Mouse (Mus musculus) gastrocnemius, postnatal 10 days (tissue): Measurements from ENCODE around the gene Rps6ka4. TPM values are rescaled to one million over a fixed set of nuclear protein-coding genes. Genes with fewer than 3 reads are reported as not detected.

ENCODE experiments used
- DNase-seq: peaks from one replicate; pipeline ENCODE4 v3.0.0; 2021; ENCODE audit warnings: mixed read lengths
- long read RNA-seq, 2 experiments: library from polyadenylated mRNA; stranded (forward); transcript quantifications; one replicate each; pipeline ENCODE4 v2.0.0; 2021
- total RNA-seq, 2 experiments: library from RNA; stranded (reverse); gene quantifications; 2 replicates each; pipeline ENCODE4 v1.2.3; 2021

The Rps6ka4 gene
- total RNA-seq = 10 to 100 TPM; 12.1 to 12.2 TPM
- long read RNA-seq, experiment 1, transcript Rps6ka4-201 (18 exons, 3,105 nt) = major isoform, 39 of 46 reads
- long read RNA-seq, experiment 1, partial matches to known transcripts = 5 of 46 reads
- long read RNA-seq, experiment 1, other reads (novel, unspliced or antisense) = 2 of 46 reads
- long read RNA-seq, experiment 2, transcript Rps6ka4-201 (18 exons, 3,105 nt) = major isoform, 16 of 19 reads
- long read RNA-seq, experiment 2, partial matches to known transcripts = 1 of 19 reads
- long read RNA-seq, experiment 2, other reads (novel, unspliced or antisense) = 1 of 19 reads

DNA sequence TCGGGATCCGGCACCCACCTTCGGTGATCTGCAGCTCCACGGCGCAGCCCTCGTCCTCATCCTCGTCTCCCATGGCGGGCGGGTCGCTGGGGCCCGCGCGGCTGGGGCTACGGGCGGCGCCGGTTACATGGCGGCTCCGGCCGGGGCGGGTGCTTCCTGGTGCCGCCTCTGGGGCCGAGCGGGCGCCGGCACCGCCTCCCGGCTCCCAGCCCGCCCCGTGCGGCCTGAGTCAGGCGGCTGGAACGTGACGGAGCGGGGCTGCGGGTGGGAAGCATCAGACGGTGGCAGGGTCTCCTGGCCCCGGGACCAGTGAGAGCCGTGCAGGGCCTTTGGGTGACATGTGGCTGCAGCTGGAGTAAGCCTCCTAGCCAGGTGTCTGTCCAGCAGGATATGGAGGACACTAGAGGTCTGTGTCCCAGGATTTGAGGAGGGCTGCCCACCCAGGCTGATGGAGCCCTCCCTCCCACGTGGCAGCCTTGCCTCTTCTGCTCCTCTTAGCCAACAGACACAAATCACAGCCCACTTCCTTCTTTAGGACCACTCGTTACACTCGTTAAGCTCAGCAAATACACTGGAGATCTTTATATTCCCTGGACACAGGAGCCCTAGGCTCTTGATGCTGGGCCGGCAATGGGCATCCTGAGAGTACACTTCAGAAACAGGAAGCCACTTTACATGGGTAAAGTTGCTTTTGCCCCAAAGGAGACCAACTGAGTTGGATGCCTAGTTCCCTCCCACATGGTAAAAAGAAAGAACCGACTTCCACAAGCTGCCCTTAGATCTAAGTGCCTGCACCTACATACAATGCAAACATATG lies at the start of gene Rps6ka4:
Gene Rps6ka4, minus strand, starts transcription at position 162 of the 817 bp plus-strand sequence.
- DNase-seq = peak; percentile 75

DNA sequence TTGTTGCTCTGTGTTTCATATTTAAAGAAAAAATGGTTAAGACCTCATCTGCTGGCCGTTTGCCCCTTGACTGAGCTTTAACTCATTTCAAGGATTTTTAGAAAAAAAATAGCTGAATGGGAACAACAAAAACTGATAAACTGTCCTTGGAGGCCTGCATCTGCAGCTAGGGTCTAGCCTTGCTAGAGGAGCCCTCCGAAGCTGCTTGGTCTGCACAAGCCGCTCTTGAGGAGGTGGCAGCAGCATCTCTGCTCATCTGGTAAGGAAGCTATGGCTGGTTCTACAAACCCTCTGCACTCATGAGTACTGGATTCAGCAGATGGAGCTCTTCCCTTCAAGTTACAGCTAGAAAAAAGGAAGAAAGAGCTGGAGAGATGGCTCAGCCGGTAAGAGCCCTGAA lies 37.5 kb upstream of the Rps6ka4 start:
- DNase-seq = no peak

GRCm38 (mm10) chr19:6876799-6877198 lies 36.4 kb upstream of the Rps6ka4 start:
- no peak for DNase-seq

- no peak for DNase-seq
These were observed 35.4 kb upstream of the Rps6ka4 start for GRCm38 (mm10) chr19:6875834-6876233.

GRCm38 (mm10) chr19:6874257-6874656 lies 33.8 kb upstream of the Rps6ka4 start:
- DNase-seq = no peak

DNA sequence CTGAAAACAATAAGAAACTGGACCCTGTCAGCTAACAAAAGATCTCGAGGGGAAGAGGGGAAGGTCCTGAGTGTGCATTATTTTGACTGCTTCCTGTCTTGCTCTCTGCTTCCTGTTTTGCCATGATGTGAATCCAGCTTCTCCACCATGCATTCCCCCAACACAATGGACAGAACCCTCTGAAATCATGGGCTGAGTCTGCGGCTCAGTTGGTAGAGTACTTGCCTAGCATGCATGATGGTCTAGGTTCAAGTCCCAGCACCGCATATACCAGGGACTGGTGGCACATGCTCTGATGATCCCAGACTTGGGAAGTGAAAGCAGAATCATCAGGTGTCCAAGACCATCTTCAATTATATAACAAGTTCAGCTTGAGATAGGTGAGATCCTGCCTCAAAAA lies 32.3 kb upstream of the Rps6ka4 start:
- no peak for DNase-seq

DNA sequence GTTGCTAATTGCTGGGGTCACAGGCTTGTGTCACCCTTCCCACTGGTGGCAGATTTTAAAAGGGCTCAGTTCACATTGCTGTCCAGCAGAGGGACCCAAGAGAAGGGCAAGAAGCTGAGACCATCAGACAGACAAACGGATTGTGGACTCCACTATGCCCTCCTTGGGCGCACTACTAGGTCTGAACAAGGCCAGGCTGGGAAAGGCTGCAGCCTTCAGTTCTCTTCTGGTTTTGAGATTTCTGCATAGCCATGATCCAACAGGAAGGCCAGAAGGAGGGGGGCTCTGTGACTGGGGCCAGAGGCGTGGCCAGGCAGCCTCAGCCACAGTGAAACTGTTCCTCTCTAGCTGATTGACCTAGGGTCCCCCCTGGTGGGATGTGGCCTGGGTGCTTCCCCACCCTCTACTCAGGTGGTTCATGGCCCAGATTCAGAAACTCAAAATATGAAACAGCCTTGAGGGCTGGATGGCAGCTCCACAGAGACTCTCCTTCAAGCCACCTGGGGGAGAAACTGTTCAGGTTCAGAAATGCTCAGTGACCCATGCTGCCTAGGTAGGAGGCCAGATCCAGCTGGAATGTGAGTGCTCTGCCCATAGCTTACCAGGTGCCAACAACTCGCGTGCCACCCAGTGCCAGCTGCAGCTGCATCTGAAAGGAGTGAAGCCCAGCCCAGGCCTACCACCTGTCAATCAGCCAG lies 31.3 kb upstream of the Rps6ka4 start:
- no peak for DNase-seq

DNA sequence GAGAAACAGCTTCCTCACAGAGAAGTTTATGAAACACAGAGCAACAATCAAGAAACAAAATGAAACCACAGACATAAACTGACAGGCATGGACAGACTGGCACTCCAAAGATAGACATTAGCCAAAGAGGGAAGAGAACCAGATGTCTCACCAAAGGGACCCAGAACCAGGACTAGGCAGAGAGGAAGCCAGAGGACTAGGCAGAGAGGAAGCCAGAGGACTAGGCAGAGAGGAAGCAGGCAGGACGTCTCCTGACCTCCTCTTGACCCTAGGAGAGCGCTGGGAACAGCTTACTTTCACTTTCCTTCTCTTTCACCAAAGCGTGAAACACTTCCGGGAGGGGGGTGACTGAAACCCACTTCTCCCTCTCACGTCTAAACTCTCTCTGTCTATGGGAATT lies 28.9 kb upstream of the Rps6ka4 start:
- no peak for DNase-seq

- DNase-seq = no peak
These were observed 21.0 kb upstream of the Rps6ka4 start for GRCm38 (mm10) chr19:6861451-6861850.

DNA sequence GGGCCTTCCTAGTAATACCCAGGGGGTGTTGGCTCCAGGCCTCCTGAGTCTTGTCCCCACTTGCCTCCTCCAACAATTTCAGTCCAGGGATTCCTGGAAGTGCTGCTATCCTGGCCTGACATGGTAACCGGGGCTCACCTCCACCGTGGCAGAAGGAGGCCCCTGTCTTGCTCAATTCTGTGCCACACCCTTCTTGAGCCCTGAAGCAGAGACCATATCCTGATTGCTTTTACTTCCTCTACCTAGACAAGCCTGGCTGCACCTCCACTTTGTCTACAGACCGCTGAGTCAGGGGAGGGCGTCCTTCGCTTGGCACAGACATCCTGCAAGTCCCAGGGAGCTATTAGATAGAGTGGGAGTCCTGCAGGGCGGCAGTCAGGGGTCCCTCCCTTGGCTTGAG lies 20.3 kb upstream of the Rps6ka4 start:
- no peak for DNase-seq

- DNase-seq = no peak
These were observed 19.5 kb upstream of the Rps6ka4 start for GRCm38 (mm10) chr19:6859971-6860370.

DNA sequence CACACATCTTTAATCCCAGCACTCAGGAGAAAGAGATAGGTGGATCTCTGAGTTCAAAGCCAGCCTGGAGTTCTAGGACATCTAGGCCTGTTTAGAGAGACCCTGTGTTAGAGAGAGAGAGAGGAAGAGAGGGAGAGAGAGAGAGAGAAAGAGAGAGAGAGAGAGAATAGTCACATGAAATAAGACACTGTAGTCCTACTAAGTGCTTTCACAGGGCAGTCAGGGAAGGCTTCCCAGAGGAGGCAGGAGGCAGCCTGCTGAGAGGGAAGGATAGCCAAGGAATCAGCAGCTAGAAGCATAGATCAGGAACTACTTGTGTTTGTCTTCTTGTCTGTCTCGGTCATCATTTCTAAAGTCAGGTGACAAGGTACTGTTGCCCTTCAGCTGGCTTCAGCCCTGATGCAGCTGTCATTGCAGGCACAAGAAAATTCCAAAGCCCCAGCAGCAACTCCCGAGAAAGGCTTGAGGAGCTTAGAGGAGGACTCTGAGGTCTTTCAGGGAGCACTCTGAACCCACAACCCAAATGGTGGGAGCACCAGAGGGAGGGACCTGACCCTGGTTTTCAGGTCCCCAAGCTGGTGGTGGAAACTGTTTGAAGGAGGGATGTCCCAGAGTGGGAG lies 18.7 kb upstream of the Rps6ka4 start:
- no peak for DNase-seq

DNA sequence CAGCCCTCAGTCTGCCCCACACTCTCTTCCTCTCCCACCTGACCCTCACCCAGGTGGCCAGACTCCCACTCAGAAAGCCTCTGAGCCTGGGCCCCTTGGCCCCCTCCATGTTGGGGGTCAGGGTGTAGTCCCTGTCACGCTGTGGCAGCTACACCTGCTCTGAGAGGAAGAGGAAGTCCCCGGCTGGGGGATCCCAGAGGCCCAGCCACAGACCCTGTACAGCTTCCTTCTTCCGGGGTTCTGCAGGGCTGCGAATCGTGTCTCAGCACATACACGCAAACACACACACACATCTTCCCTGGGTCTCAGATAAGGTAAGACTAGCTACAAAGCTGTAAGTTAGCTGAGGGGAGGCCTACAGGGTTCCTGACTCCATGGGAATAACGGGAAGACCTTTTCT lies 17.6 kb upstream of the Rps6ka4 start, which contains the start of gene Ccdc88b:
Gene Ccdc88b, minus strand, starts transcription at position 181 of the 400 bp plus-strand sequence.
- DNase-seq = no peak

DNA sequence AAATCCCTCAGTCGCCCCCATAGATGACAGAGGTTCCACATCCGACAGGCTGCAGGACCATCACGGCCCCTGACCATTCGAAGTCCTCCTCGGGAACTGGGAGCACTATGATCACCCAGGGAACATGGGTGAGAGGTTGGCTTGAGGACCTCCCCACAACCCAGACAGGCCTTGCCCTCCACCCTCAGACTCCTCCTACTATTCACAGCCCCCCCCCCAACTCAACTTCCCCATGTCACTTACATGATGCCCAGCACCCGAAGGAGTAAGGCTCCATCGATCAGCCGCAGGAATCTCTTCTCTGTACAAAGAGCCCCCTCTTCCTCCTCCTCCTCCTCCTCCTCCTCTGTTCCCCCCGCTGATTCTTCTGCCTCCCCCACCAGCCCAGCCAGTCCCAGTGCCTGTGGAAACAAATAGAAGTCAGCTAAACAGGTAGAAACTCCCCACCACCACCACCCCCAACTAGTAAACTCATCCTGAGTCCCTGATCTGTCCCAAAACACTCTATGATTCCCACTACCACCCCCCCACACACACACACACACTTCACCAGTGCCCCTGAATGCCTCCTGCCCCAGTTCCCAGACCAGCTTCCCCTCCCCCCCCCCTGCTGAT lies 17.1 kb upstream of the Rps6ka4 start:
- no peak for DNase-seq

GRCm38 (mm10) chr19:6857003-6857360 lies 16.5 kb upstream of the Rps6ka4 start:
- no peak for DNase-seq

DNA sequence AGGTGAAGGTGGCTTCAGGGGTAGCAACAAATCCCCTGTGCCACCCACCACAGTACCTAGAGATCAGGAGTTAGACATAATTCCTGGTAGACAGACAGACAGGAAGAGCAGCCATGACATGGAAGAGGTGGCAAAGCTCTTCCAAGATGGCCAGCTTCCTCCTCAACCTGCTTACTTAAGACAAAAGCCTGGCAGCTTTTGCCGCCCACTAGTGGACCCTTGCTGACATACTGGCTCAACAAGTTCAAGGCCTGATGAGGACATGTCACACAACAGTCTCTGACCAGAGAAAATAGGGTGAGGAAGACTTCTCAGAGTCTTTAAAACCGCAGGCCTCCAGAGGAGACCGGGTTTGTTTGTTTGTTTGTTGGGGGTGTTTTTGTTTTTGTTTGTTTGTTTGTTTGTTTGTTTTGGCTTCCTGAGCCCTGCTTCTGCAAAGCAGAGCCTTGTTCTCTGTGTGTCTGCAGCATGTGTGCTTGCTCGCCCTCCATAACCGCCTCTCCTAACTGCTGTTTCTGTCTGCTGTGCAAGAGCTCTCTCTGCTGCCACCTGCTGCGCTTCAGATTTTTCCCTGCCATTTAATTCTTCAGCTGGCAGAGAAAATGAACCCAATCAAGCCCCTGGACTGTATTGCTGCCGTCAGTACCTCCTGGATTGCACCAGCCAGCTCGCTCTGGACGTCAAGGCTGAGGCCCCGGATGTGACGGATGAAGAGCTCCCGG lies 16.0 kb upstream of the Rps6ka4 start:
- no peak for DNase-seq

GRCm38 (mm10) chr19:6855225-6856031 lies 15.0 kb upstream of the Rps6ka4 start:
- DNase-seq = peak; percentile 61

DNA sequence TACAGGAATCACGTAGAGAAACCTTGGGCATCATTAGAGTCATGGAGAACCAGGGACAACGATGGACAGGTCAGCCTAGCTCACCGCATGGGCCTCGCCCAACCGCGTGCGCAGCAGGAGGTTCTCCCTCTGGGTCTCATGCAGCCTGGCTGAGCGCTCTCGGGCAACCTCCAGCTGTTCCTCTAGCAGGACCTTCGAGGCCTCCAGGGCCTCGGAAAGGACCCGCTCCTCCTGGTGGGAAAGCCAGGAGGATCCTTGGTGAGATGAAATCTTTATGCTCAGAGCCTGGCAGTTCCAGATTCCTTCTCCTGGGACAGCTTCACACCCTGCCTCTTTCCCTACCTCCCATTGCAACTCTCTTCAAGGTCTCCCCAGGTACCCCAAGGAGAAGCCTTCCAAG lies 14.2 kb upstream of the Rps6ka4 start:
- no peak for DNase-seq

- no peak for DNase-seq
These were observed 13.5 kb upstream of the Rps6ka4 start for GRCm38 (mm10) chr19:6853903-6854302.
